Mouse (Mus musculus): ENCODE measurements around the gene Uba7. TPM values are rescaled to one million over a fixed set of nuclear protein-coding genes. Genes with fewer than 3 reads are reported as not detected.

Gene Uba7
- polyA plus RNA-seq, 1 experiment from 2014 or later = 7.9 TPM

Other genes with a start within 250 kb of the Uba7 start
- gene Rbm5, start 204.5 kb upstream of the Uba7 start, polyA plus RNA-seq (2014; fragmentation: Nextera tagmentation; extraction: Ambion mirVana) = 198 and 206 TPM in 2 replicates
- 112 and 119 TPM in 2 replicates for gene Rbm6, start 102.3 kb upstream of the Uba7 start, polyA plus RNA-seq (2014; fragmentation: Nextera tagmentation; extraction: Ambion mirVana)
- gene Mon1a, start 87.4 kb upstream of the Uba7 start, polyA plus RNA-seq (2014; fragmentation: Nextera tagmentation; extraction: Ambion mirVana) = 14.7 and 14.9 TPM in 2 replicates
- gene Mst1r, start 68.6 kb upstream of the Uba7 start, polyA plus RNA-seq (2014; fragmentation: Nextera tagmentation; extraction: Ambion mirVana) = 0.36 and 0.43 TPM in 2 replicates
- gene Actl11, start 47.0 kb upstream of the Uba7 start, polyA plus RNA-seq (2014; fragmentation: Nextera tagmentation; extraction: Ambion mirVana) = not detected in 2 replicates
- 7.4 and 8.0 TPM in 2 replicates for gene Camkv, start 39.8 kb upstream of the Uba7 start, polyA plus RNA-seq (2014; fragmentation: Nextera tagmentation; extraction: Ambion mirVana)
- gene Traip, start 25.4 kb upstream of the Uba7 start, polyA plus RNA-seq (2014; fragmentation: Nextera tagmentation; extraction: Ambion mirVana) = 38.2 and 39.7 TPM in 2 replicates
- gene Gm20661, start 7.6 kb downstream of the Uba7 start, polyA plus RNA-seq (2014; fragmentation: Nextera tagmentation; extraction: Ambion mirVana) = 1.0 and 1.7 TPM in 2 replicates
- gene Inka1, start 10.4 kb downstream of the Uba7 start, polyA plus RNA-seq (2014; fragmentation: Nextera tagmentation; extraction: Ambion mirVana) = 22.8 and 26.5 TPM in 2 replicates
- gene Cdhr4, start 17.0 kb downstream of the Uba7 start, polyA plus RNA-seq (2014; fragmentation: Nextera tagmentation; extraction: Ambion mirVana) = 1.9 and 3.4 TPM in 2 replicates
- gene Gm20662, start 20.8 kb downstream of the Uba7 start, polyA plus RNA-seq (2014; fragmentation: Nextera tagmentation; extraction: Ambion mirVana) = 0.39 and 1.1 TPM in 2 replicates
- 41.1 and 43.3 TPM in 2 replicates for gene Ip6k1, start 27.0 kb downstream of the Uba7 start, polyA plus RNA-seq (2014; fragmentation: Nextera tagmentation; extraction: Ambion mirVana)
- 19.9 and 20.7 TPM in 2 replicates for gene Gmppb, start 73.7 kb downstream of the Uba7 start, polyA plus RNA-seq (2014; fragmentation: Nextera tagmentation; extraction: Ambion mirVana)
- gene Amigo3, start 77.7 kb downstream of the Uba7 start, polyA plus RNA-seq (2014; fragmentation: Nextera tagmentation; extraction: Ambion mirVana) = 2.4 and 2.7 TPM in 2 replicates
- 0.28 and 0.56 TPM in 2 replicates for gene Mst1, start 104.9 kb downstream of the Uba7 start, polyA plus RNA-seq (2014; fragmentation: Nextera tagmentation; extraction: Ambion mirVana)
- gene Rnf123, start 107.8 kb downstream of the Uba7 start, polyA plus RNA-seq (2014; fragmentation: Nextera tagmentation; extraction: Ambion mirVana) = 34.7 and 37.0 TPM in 2 replicates
- gene Apeh, start 119.1 kb downstream of the Uba7 start, polyA plus RNA-seq (2014; fragmentation: Nextera tagmentation; extraction: Ambion mirVana) = 53.3 and 61.5 TPM in 2 replicates
- gene Bsn, start 214.9 kb downstream of the Uba7 start, polyA plus RNA-seq (2014; fragmentation: Nextera tagmentation; extraction: Ambion mirVana) = 2.5 and 3.0 TPM in 2 replicates